Mouse (Mus musculus) cerebral cortex, adult 2 months (tissue): ENCODE data around the gene Mrps15.

Experiments used
- WGBS: fragments of 180-500 bp; shearing (Covaris S2); methylation state at CpG from one replicate; pipeline ENCODE4 v1.1.7; 2018; 5-methylcytosine and 5-hydroxymethylcytosine counted together

The Mrps15 gene

GRCm38 (mm10) chr4:126046851-126047585 is at the start of gene Mrps15:
TSS of gene Mrps15 (plus strand) at chr4:126046925.
- WGBS, result under 1% methylated on average over 56 of the region's 56 CpGs

- WGBS, result 86% methylated on average over 2 of the region's 2 CpGs
Measured at GRCm38 (mm10) chr4:125997826-125998225, 48.9 kb upstream of the Mrps15 start.

GRCm38 (mm10) chr4:126001311-126002199 is 45.2 kb upstream of the Mrps15 start:
- 87% methylated on average over 12 of the region's 12 CpGs for WGBS

- WGBS, result 80% methylated on average over 7 of the region's 7 CpGs
Measured at GRCm38 (mm10) chr4:126017676-126018332, 28.9 kb upstream of the Mrps15 start.

GRCm38 (mm10) chr4:126018966-126019538 is 27.7 kb upstream of the Mrps15 start:
- WGBS, result 74% methylated on average over 11 of the region's 11 CpGs

GRCm38 (mm10) chr4:126024303-126024900 is 22.3 kb upstream of the Mrps15 start, which contains the start of gene Csf3r:
TSS of gene Csf3r (plus strand) at chr4:126024550.
- 62% methylated on average over 16 of the region's 16 CpGs for WGBS

GRCm38 (mm10) chr4:126025801-126026200 is 20.9 kb upstream of the Mrps15 start:
- 75% methylated on average over 5 of the region's 5 CpGs for WGBS

GRCm38 (mm10) chr4:126027980-126028379 is 18.7 kb upstream of the Mrps15 start:
- WGBS, result 88% methylated on average over 3 of the region's 3 CpGs

- 69% methylated on average over 3 of the region's 3 CpGs for WGBS
Measured at GRCm38 (mm10) chr4:126029042-126029441, 17.7 kb upstream of the Mrps15 start.

GRCm38 (mm10) chr4:126030705-126031104 is 16.0 kb upstream of the Mrps15 start:
- whole genome bisulfite sequencing, result 54% methylated on average over 5 of the region's 5 CpGs

GRCm38 (mm10) chr4:126035413-126035812 is 11.3 kb upstream of the Mrps15 start:
- 86% methylated on average over 5 of the region's 5 CpGs for WGBS

- 38% methylated on average over 7 of the region's 7 CpGs for WGBS
Measured at GRCm38 (mm10) chr4:126051617-126052016, 4.9 kb downstream of the Mrps15 start.

- 16% methylated on average over 19 of the region's 19 CpGs for WGBS
Measured at GRCm38 (mm10) chr4:126057207-126058133, 10.7 kb downstream of the Mrps15 start.

GRCm38 (mm10) chr4:126058134-126058996 is 11.6 kb downstream of the Mrps15 start, which contains the start of gene Oscp1:
TSS of gene Oscp1 (plus strand) at chr4:126058565.
- WGBS, result under 1% methylated on average over 57 of the region's 57 CpGs

GRCm38 (mm10) chr4:126058997-126059362 is 12.3 kb downstream of the Mrps15 start:
- WGBS, result 19% methylated on average over 9 of the region's 9 CpGs

- WGBS, result 60% methylated on average over 1 of the region's 1 CpGs
Measured at GRCm38 (mm10) chr4:126062856-126063255, 16.1 kb downstream of the Mrps15 start.

- WGBS, result 78% methylated on average over 7 of the region's 7 CpGs
Measured at GRCm38 (mm10) chr4:126065241-126065640, 18.5 kb downstream of the Mrps15 start.

GRCm38 (mm10) chr4:126067401-126068077 is 20.8 kb downstream of the Mrps15 start:
- 43% methylated on average over 15 of the region's 15 CpGs for WGBS

- WGBS, result 84% methylated on average over 6 of the region's 6 CpGs
Measured at GRCm38 (mm10) chr4:126068842-126069241, 22.1 kb downstream of the Mrps15 start.
